Mouse (Mus musculus): Measurements from ENCODE around the gene Asic2.

DNA sequence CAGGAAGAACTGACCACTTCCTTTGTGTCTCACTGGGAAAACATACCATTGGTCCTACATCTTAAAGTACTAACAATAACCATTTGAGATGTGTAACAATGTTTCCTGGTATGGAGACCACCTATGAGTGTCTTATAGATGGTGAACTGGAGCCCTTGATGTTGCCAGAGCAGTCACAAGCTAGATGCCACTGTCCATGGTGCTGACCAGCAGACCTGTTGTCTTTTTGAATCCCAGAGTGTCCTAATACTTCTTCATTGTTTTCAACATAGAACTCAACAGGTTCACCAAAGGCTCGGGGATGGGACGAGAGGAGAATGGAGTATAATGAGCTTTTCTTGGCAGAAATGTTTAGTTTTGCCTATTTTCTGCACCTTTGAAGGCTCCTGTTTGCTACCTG, 962.4 kb downstream of the Asic2 start:
- TF ChIP-seq CTCF (IDR thresholded peaks at IDR 0.05; ENCODE audit: low read depth, low read length) = no peak
- TF ChIP-seq POLR2A (IDR thresholded peaks at IDR 0.05; ENCODE audit: extremely low read depth, insufficient read depth, low read length) = no peak

Measured in liver, adult 2 months (tissue).